Mouse (Mus musculus) left cerebral cortex, adult 2 months (tissue): ENCODE measurements around the gene Cideb. TPM values are rescaled to one million over a fixed set of nuclear protein-coding genes. Genes with fewer than 3 reads are reported as not detected.

Experiments
- DNase-seq, 2 experiments: peaks; one replicate each; pipeline ENCODE4 v3.0.0; 2021 to 2022; ENCODE audit warnings: low spot score in 2 of 2, mixed read lengths in 1 of 2; ENCODE audit errors: extremely low spot score in 1 of 2
- H3K27ac ChIP-seq: fragments of 200-600 bp; 2 replicates; pipeline ENCODE4 v1.8.1; 2022
- H3K4me3 ChIP-seq: fragments of 200-600 bp; 2 replicates; pipeline ENCODE4 v1.8.1; 2022
- CTCF ChIP-seq: fragments of 200-600 bp; IDR thresholded peaks from 2 replicates; pipeline ENCODE4 v1.8.1; 2022; ENCODE audit warnings: antibody characterized with exemption, mild to moderate bottlenecking, moderate library complexity
- intact Hi-C: fragments of 180-260 bp; cut with DNase I; formaldehyde crosslinking; loops from one replicate; pipeline ENCODE4 v1.15.1; 2025
- long read RNA-seq, 2 experiments: library from polyadenylated mRNA; stranded (forward); transcript quantifications; one replicate each; pipeline ENCODE4 v2.0.0; 2021; ENCODE audit warnings: borderline mapping rate in 2 of 2
- total RNA-seq, 2 experiments: library from RNA; stranded (reverse); gene quantifications; 2 replicates each; pipeline ENCODE4 v1.2.3; 2021

Gene Cideb
- total RNA-seq: 1 to 10 TPM; 2.5 to 2.7 TPM
- long read RNA-seq, experiment 1, partial matches to known transcripts: 0 of 1 reads
- long read RNA-seq, experiment 1, other reads (novel, unspliced or antisense): 0 of 1 reads
- long read RNA-seq, experiment 2, partial matches to known transcripts: 0 of 3 reads
- long read RNA-seq, experiment 2, other reads (novel, unspliced or antisense): 0 of 3 reads

DNA sequence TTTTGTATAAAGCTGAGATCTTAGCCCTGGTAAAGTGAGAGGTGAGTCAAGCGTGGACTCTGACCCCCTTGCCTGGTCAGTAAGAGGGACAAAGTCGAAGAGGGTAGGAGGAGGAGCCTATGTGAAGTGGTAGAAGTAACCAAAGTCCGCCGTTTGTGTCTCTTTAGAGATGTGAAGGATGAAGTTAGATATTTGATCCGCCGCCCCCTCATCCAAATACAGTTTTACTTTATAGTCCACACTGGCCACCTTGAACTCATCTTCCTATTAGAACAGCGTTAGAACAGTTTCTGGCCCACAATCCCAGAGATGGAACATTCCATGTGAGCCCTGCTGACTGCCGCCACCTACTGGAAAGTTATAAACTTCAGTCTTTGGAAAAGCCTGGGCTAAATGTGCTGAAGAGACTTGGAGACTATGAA lies at the start of gene Cideb:
TSS of gene Cideb (minus strand) at position 96 of the 422 bp plus-strand sequence.
- intact Hi-C loops: no loop called here
- H3K4me3 ChIP-seq: no peak within 1 kb of the TSS
- H3K27ac ChIP-seq: no peak within 1 kb of the TSS
- DNase-seq: no peak
- TF ChIP-seq CTCF: peak; percentile 70

DNA sequence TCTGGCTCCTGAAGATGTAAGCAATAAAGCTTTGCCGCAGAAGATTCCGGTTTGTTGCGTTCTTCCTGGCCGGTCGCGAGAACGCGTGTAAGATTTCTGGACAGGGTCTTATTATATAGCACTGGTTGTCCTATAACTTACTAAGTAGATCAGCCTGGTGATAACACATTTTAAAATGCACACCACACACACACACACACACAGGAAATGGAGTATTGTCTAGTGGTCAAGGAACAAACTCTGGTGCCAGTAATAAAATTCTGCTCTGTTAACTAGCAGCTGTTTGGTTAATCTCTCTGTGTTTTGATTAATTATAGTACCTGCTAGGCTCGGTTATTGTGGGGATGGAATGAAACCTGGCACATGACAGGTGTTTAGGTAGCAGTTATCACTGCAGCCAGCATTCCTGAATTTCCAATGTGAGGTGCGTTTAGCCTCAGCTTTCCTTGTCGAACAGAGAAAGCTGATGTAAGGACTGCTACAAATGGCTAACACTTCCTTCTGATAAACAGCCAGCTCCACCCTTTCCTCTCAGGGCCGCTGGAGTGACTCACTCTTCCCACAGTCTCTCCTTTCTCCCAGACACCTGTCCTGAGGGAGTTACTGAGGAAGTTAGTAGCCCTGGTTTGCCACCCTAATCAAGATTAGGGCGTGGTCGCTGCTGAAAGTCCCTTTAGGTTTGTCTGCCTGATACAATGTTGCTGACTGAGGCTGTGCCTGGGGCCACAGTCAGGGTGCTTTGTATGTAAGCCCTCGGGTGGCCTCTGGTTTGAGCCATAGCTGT lies 37.3 kb upstream of the Cideb start:
- DNase-seq: no peak
- intact Hi-C loops: no loop called here
- Histone ChIP-seq H3K27ac (no peak overlapping the region), H3K4me3 (no peak overlapping the region)
- TF ChIP-seq CTCF: no peak

- Histone ChIP-seq H3K4me3 (no peak overlapping the region), H3K27ac (no peak overlapping the region)
- no peak for TF ChIP-seq CTCF
- no peak for DNase-seq
- intact Hi-C loops: no loop called here
These were observed 35.7 kb upstream of the Cideb start for GRCm38 (mm10) chr14:55793946-55794345.

GRCm38 (mm10) chr14:55793461-55793860 lies 35.2 kb upstream of the Cideb start:
- no peak overlapping the region for H3K4me3 ChIP-seq
- no peak for TF ChIP-seq CTCF
- intact Hi-C loops: no loop called here
- no peak for DNase-seq
- no peak overlapping the region for H3K27ac ChIP-seq

GRCm38 (mm10) chr14:55788256-55789050 lies 30.2 kb upstream of the Cideb start, which contains the start of gene Ripk3:
Gene Ripk3 (minus strand): TSS chr14:55788865.
- no peak for TF ChIP-seq CTCF
- H3K4me3 ChIP-seq: 0 out of 2 replicates have a peak within 1 kb of the TSS, but pooled peaks have one; percentile 11
- intact Hi-C loops: no loop called here

DNA sequence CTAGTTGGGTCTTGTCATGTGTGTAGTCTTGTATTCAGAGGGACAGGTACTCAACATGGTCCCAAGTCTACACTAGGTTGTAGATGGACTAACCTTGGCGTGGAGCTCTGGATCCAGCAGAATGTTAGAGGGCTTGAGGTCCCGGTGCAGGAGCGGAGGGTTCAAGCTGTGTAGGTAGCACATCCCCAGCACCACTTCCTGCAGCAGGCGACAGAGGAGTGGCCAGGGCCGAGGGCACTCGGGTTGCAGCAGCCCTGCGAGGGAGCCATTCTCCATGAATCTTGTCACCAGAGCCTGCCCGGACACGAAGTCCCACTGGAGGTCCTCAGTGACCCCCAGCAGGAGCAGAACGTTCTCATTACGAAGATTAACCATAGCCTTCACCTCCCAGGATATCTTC lies 29.5 kb upstream of the Cideb start:
- Histone ChIP-seq H3K4me3 (no peak overlapping the region), H3K27ac (no peak overlapping the region)
- intact Hi-C loops: no loop called here
- DNase-seq: no peak
- no peak for TF ChIP-seq CTCF

More at GRCm38 (mm10) chr14:55788256-55789050, 30.2 kb upstream of the Cideb start, which contains the start of gene Ripk3:
- DNase-seq: no peak
- no peak within 1 kb of the TSS for H3K27ac ChIP-seq

- no peak for DNase-seq
- intact Hi-C loops: no loop called here
- no peak; the same call in 1 of the 2 replicates for TF ChIP-seq CTCF
These were observed 26.9 kb upstream of the Cideb start for GRCm38 (mm10) chr14:55785195-55785594.

GRCm38 (mm10) chr14:55783958-55784235 lies 25.6 kb upstream of the Cideb start, which contains the start of gene Adcy4:
Gene Adcy4 (minus strand): TSS chr14:55784095.
- TF ChIP-seq CTCF: no peak
- Histone ChIP-seq H3K4me3 (peak within 1 kb of the TSS; percentile 33), H3K27ac (peak within 1 kb of the TSS; percentile 16; the same call in 1 of the 2 replicates)
- no peak for DNase-seq
- intact Hi-C loops: loop anchor here (5.0 kb wide), 2 partner anchors 38 to 83 kb away; partner anchors contain the start of gene Nfatc4

More at GRCm38 (mm10) chr14:55785195-55785594, 26.9 kb upstream of the Cideb start:
- Histone ChIP-seq H3K4me3 (no peak overlapping the region), H3K27ac (no peak overlapping the region)

DNA sequence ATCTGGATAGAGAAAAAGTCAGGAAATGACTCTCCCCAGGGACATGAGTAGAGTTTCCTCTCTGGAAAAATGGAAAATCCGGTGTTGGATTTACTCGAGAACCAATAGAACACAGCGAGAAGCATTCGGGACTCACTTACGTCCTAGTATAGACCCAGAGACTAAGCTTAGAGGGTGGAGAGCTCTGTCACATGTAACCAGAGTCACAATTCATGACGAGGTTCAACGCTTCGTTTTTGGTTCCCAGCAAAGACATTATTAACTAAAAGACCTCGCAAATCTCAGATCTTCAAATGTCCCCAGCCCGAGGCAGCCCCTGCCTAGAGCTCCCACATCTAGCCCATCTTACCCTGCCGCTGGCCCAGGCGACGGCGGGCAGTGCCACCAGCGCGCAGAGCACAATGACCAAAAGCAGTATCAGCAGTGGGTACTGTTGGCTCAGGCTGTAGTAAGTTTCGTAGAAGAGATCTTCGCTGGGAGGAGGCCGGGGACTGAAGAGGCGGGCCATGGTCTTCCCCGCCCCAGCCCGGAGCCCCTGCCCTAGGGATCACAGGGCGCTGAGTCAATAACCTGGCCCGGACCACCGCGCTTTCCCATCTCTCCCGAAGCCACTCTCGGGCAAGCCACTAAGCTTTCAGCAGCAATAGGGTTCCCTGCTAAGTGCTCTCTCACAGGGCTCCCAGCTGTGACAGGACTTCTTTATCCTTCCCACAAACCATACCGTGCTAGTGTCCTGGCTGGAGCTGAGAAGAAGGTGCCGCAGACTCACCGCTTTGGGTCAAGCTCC lies 25.1 kb upstream of the Cideb start:
- H3K4me3 ChIP-seq: peak overlapping the region; percentile 33

GRCm38 (mm10) chr14:55782361-55782960 lies 24.2 kb upstream of the Cideb start:
- intact Hi-C loops: loop anchor here (5.0 kb wide), 2 partner anchors 40 to 85 kb away; partner anchors contain the start of gene Nfatc4
- Histone ChIP-seq H3K4me3 (peak overlapping the region; percentile 33), H3K27ac (peak overlapping the region; percentile 0; the same call in 1 of the 2 replicates)
- peak in 1 of 2 experiments; percentile 2 for DNase-seq
- no peak for TF ChIP-seq CTCF

More for the DNA sequence above, 25.1 kb upstream of the Cideb start:
- TF ChIP-seq CTCF: no peak
- intact Hi-C loops: loop anchor here (5.0 kb wide), 2 partner anchors 39 to 84 kb away; partner anchors contain the start of gene Nfatc4
- peak overlapping the region; percentile 16; the same call in 1 of the 2 replicates for H3K27ac ChIP-seq
- DNase-seq: peak in 1 of 2 experiments; percentile 4
